Comparison of ENCODE assay signal across 22 mouse cellular contexts in genomic region chr16:6232966-6233365, GRCm38 (mm10).
"Had no signal": no experiment of that assay in that cellular context is flagged by ENCODE, and none has a peak within 500 bp of the region (broad histone marks: within the 10 kb centered on the region; RNA-seq: fewer than 3 reads in every experiment).

No protein-coding gene starts in this region.

- ATAC-seq: hindbrain, embryonic 16.5 days; hindbrain, postnatal 0 days; inflammation-experienced regulatory T-cells, adult 6 months; intestine, embryonic 15.5 days; intestine, embryonic 16.5 days; intestine, postnatal 0 days had no signal

- DNase-seq: heart, postnatal 10 days; heart, postnatal 14 days; heart, postnatal 36 days; heart, postnatal 4 days; kidney, adult 11 months; kidney, adult 18-20 months; kidney, adult 2 months; kidney, adult 8-10 months; kidney, adult 9 months; kidney, postnatal 10 days; kidney, postnatal 14 days; kidney, postnatal 25 days; kidney, postnatal 36 days; kidney, postnatal 4 days; layer of hippocampus, adult 9-11 months; layer of hippocampus, postnatal 36 days had no signal
